Mouse (Mus musculus): Measurements from ENCODE around the gene Tpo. TPM values are rescaled to one million over a fixed set of nuclear protein-coding genes. Genes with fewer than 3 reads are reported as not detected.

Gene Tpo
- polyA plus RNA-seq, 1 experiment from 2014 or later, result not detected

Other genes with a start within 250 kb of the Tpo start
- gene Pxdn, start 195.0 kb downstream of the Tpo start, polyA plus RNA-seq (2016; fragmentation: Nextera tagmentation; extraction: Ambion mirVana), result 113 and 118 TPM in 2 replicates
- 0.19 and 0.27 TPM in 2 replicates for gene Sntg2, start 240.8 kb upstream of the Tpo start, polyA plus RNA-seq (2016; fragmentation: Nextera tagmentation; extraction: Ambion mirVana)